Mouse (Mus musculus): ENCODE measurements at regions not wholly inside any gene's neighbourhood (a gene's known extent, or its start where the extent isn't known, plus 50 kb on each side); places are given as distances from the start of the nearest gene placed in this dataset.
A peak's percentile ranks its signal among the peaks of the same experiment; 100 is the strongest.

DNA sequence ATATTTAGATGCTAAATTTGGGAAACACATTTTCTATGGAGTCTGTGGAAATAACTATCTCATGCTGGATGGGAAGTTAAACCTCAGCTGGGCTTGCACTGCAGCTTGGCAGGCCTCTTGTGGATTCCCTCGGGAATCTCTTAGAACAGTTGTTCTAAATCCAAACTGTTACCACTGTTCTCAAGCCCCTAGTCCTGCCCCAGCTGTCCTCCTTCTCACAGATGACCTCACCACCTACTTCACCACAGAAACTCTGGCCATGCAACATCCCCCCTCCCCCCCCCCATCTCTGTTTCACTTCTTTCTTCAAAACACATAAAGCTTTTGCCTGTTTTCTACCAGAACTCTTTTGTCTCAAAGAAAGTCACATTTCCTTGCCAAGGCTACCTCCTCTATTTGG lies 136.6 kb upstream of the Wdr44 start:
- no peak for DNase-seq (ENCODE audit: extremely low spot score in 1 of 2, low spot score in 1 of 2)

DNA sequence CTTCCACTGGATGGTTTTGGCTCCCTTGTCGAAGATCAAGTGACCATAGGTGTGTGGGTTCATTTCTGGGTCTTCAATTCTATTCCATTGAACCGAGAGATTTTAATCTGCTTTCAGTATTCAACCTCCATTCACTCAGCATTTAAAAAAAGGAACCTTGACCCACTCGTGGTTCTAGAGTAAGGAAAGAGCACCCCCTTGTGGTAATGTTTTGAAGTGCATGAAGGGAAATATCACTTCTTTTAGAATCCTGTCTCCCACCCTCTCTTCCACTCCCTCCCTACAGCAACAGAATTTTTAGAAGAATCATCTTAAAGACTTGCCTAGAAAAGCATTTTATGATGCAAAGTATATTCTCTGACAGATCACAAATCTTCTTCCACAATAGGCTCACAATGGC lies 127.3 kb upstream of the Wdr44 start:
- peak in 1 of 2 experiments; percentile 26 for DNase-seq (ENCODE audit: extremely low spot score in 1 of 2, low spot score in 1 of 2)
